Mouse (Mus musculus) liver, embryonic 16.5 days (tissue): ENCODE data around the gene Gnpat. TPM values are rescaled to one million over a fixed set of nuclear protein-coding genes. Genes with fewer than 3 reads are reported as not detected.

Experiments used
- ATAC-seq: fragments of 200-750 bp; cut with Nextera tagmentation; 2 replicates; pipeline ENCODE4 v1.8.0; 2017; ENCODE audit warnings: low read depth, mild to moderate bottlenecking, moderate number of reproducible peaks, moderate library complexity
- H3K27ac ChIP-seq: fragments of 300-500 bp; sonication (generic); 2 replicates; pipeline ENCODE4 v1.5.1; 2014; ENCODE audit warnings: mild to moderate bottlenecking, low read length
- H3K27me3 ChIP-seq: fragments of 300-500 bp; sonication (generic); 2 replicates; pipeline ENCODE4 v1.6.1; 2014; ENCODE audit warnings: low read depth, low read length, mixed read lengths; ENCODE audit not compliant: control insufficient read depth, insufficient read depth
- H3K36me3 ChIP-seq: fragments of 300-500 bp; sonication (generic); 2 replicates; pipeline ENCODE4 v1.6.1; 2014; ENCODE audit warnings: mild to moderate bottlenecking; ENCODE audit not compliant: control insufficient read depth, insufficient read depth
- H3K4me1 ChIP-seq: fragments of 300-500 bp; sonication (generic); 2 replicates; pipeline ENCODE4 v1.6.1; 2014; ENCODE audit warnings: low read depth, low read length, mixed read lengths; ENCODE audit not compliant: control insufficient read depth
- H3K4me2 ChIP-seq: fragments of 300-500 bp; sonication (generic); 2 replicates; pipeline ENCODE4 v1.6.1; 2014; ENCODE audit warnings: low read depth, low read length, mixed read lengths
- H3K4me3 ChIP-seq: fragments of 300-500 bp; sonication (generic); 2 replicates; pipeline ENCODE4 v1.5.1; 2014; ENCODE audit warnings: low read depth, mild to moderate bottlenecking, low read length
- H3K9ac ChIP-seq: fragments of 300-500 bp; sonication (generic); 2 replicates; pipeline ENCODE4 v1.6.1; 2014; ENCODE audit warnings: low read depth, low read length
- H3K9me3 ChIP-seq: fragments of 300-500 bp; sonication (generic); replicated peaks from 2 replicates; pipeline ENCODE4 v1.6.1; 2016; ENCODE audit warnings: low read length; ENCODE audit not compliant: control insufficient read depth
- WGBS: fragments of 180-500 bp; shearing (Covaris S2); extraction: QIAGEN DNeasy Blood & Tissue Kit; methylation state at CpG from one replicate; pipeline ENCODE4 v1.1.7; 2014; ENCODE audit not compliant: insufficient replicate concordance; 5-methylcytosine and 5-hydroxymethylcytosine counted together
- polyA plus RNA-seq: library from polyadenylated mRNA; unstranded; fragments of >200 nt; fragmentation: Nextera tagmentation; extraction: Ambion mirVana; gene quantifications from 2 replicates; pipeline ENCODE4 v1.2.1, GENCODE M21; 2015

Gene Gnpat
- polyA plus RNA-seq, 1 experiment from 2014 or later = 34.8 TPM

DNA sequence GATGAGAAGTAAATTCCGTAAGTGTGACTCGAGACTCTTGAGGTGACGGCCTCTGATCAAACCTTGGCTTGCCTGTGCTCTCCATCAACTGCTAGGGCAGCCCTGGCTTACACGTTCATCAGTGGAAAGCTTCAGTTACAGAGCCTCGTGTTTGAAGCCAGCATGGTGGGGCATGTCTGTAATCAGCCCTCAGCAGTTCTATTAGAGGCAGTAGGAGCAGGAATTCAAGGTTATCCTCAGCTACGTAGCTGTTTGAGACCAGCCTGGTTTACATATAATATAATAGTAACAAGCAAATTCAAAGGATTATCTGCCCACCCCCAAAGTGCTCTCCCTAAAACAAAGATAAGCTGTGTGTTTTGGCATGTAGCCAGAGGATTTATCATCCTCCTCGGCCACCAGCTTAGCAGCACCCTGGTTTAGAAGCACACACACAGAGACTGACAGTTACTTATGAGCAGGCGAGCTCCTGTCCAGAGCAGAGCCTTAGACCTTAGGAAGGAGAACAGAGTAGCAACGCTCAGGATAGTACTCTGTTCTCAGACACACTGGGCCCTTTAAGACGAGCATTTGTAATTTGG, 16.2 kb downstream of the Gnpat start:
- no peak overlapping the region for H3K27ac ChIP-seq
- WGBS = 46% methylated on average over 10 of the region's 10 CpGs

DNA sequence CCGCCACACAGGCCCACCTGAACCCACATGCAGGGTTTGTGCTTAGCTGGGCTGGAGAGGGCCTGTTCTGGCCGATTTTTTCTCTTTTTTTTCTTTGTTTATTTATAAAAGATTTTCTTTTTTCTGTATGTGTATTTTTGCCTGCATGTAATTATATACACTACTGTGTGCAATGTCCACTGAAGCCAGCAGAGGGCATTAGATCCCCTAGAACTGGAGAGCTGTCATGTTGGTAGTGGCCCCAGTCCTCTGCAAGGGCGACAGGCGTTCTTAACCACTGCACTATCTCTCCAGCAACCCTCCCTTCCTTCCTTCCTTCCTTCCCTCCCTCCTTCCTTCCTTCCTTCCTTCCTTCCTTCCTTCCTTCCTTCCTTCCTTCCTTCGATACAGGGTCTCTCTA, 25.6 kb downstream of the Gnpat start:
- H3K27ac ChIP-seq = no peak overlapping the region
- ATAC-seq = no peak
- H3K4me1 ChIP-seq = no peaks in the 10 kb centered on the region; the same call in 1 of the 2 replicates
- 87% methylated on average over 5 of the region's 5 CpGs for WGBS
- H3K27me3 ChIP-seq = no peaks in the 10 kb centered on the region
- no peak overlapping the region for H3K4me2 ChIP-seq
- no peak overlapping the region for H3K9ac ChIP-seq
- H3K36me3 ChIP-seq = peaks cover 45% of the 10 kb centered on the region
- 0 out of 2 replicates have a peak, but pooled peaks cover 4% of the 10 kb centered on the region for H3K9me3 ChIP-seq
- H3K4me3 ChIP-seq = no peak overlapping the region

More for the DNA sequence above, 16.2 kb downstream of the Gnpat start:
- Histone ChIP-seq H3K36me3 (peaks cover 53% of the 10 kb centered on the region), H3K9ac (no peak overlapping the region), H3K4me1 (peaks cover 10% of the 10 kb centered on the region; the same call in 1 of the 2 replicates), H3K27me3 (no peaks in the 10 kb centered on the region), H3K9me3 (no peaks in the 10 kb centered on the region), H3K4me3 (no peak overlapping the region), H3K4me2 (no peak overlapping the region)
- peak; percentile 75 for ATAC-seq

GRCm38 (mm10) chr8:124892596-124892995, 29.8 kb downstream of the Gnpat start:
- Histone ChIP-seq H3K4me2 (no peak overlapping the region), H3K9me3 (0 out of 2 replicates have a peak, but pooled peaks cover 4% of the 10 kb centered on the region), H3K9ac (no peak overlapping the region), H3K36me3 (peaks cover 31% of the 10 kb centered on the region), H3K27ac (no peak overlapping the region), H3K4me3 (no peak overlapping the region), H3K27me3 (no peaks in the 10 kb centered on the region), H3K4me1 (peaks cover 16% of the 10 kb centered on the region)
- no peak for ATAC-seq
- 68% methylated on average over 3 of the region's 3 CpGs for WGBS

DNA sequence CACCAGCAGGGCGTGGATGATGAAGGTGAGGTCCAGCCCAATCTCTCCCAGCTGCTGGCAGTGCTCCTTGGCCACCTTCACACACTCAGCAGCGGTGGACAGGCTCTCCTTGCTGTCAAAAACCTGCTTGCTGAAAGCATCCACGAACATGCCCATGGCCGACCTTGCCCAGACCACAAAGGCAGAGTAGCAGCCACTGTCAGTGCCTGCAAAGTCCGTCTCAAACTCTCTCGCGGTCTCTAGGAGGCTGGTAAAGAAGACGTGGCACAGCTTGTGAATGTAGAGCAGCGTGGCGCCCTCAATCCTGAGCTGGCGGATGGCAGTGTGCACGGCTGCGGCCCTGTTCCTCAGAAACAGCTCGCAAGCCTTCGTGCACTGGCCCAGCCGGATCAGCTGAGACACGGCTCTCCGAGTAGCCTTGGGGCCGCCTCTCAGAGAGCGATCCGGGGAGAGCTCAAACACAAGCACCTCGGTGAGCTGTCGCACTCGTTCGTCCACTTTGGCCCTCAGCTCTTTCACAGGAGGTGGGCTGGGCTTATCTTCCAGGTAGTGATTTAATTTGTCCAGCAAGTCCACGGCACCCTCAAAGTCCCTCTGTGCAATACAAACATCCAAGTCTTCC, 33.3 kb downstream of the Gnpat start:
- Histone ChIP-seq H3K9me3 (no peaks in the 10 kb centered on the region), H3K4me2 (peak overlapping the region; percentile 99), H3K27ac (no peak overlapping the region), H3K4me3 (peak overlapping the region; percentile 99), H3K36me3 (peaks cover 20% of the 10 kb centered on the region), H3K27me3 (no peaks in the 10 kb centered on the region), H3K4me1 (peaks cover 23% of the 10 kb centered on the region), H3K9ac (peak overlapping the region; percentile 89)
- WGBS = 83% methylated on average over 26 of the region's 26 CpGs
- ATAC-seq = no peak

GRCm38 (mm10) chr8:124896632-124897385, 34.0 kb downstream of the Gnpat start:
- Histone ChIP-seq H3K9me3 (no peaks in the 10 kb centered on the region), H3K36me3 (peaks cover 21% of the 10 kb centered on the region), H3K27ac (peak overlapping the region; percentile 91), H3K27me3 (no peaks in the 10 kb centered on the region), H3K4me2 (peak overlapping the region; percentile 99), H3K9ac (peak overlapping the region; percentile 89), H3K4me3 (peak overlapping the region; percentile 99), H3K4me1 (peaks cover 23% of the 10 kb centered on the region)
- peak; percentile 35 for ATAC-seq
- 1% methylated on average over 60 of the region's 60 CpGs for WGBS

GRCm38 (mm10) chr8:124897386-124898250, 34.8 kb downstream of the Gnpat start, which contains the start of the genes Exoc8 and Sprtn:
Exoc8 (minus strand) TSS chr8:124897705.
Sprtn (plus strand) TSS chr8:124897886.
- Histone ChIP-seq H3K9me3 (no peaks in the 10 kb centered on the region), H3K4me3 (peak within 1 kb of the TSS; percentile 99), H3K27me3 (no peaks in the 10 kb centered on the region), H3K36me3 (peaks cover 29% of the 10 kb centered on the region), H3K4me1 (peaks cover 23% of the 10 kb centered on the region), H3K4me2 (peak within 1 kb of the TSS; percentile 99), H3K9ac (peak within 1 kb of the TSS; percentile 95), H3K27ac (peak within 1 kb of the TSS; percentile 91)
- under 1% methylated on average over 114 of the region's 114 CpGs for WGBS
- peak; percentile 95 for ATAC-seq

GRCm38 (mm10) chr8:124898251-124898905, 35.5 kb downstream of the Gnpat start:
- Histone ChIP-seq H3K27me3 (no peaks in the 10 kb centered on the region), H3K4me3 (peak overlapping the region; percentile 99), H3K27ac (peak overlapping the region; percentile 82), H3K9ac (peak overlapping the region; percentile 95), H3K9me3 (no peaks in the 10 kb centered on the region), H3K4me2 (peak overlapping the region; percentile 88), H3K36me3 (peaks cover 37% of the 10 kb centered on the region), H3K4me1 (peaks cover 23% of the 10 kb centered on the region)
- 0 out of 2 replicates have a peak, but pooled peaks have one; percentile 3 for ATAC-seq
- WGBS = 3% methylated on average over 31 of the region's 31 CpGs

- peak; percentile 31; the same call in 1 of the 2 replicates for ATAC-seq
- Histone ChIP-seq H3K4me3 (no peak overlapping the region), H3K36me3 (peaks cover 39% of the 10 kb centered on the region)
These were observed 40.4 kb downstream of the Gnpat start for GRCm38 (mm10) chr8:124903198-124903597.

More at GRCm38 (mm10) chr8:124903198-124903597, 40.4 kb downstream of the Gnpat start:
- 83% methylated on average over 15 of the region's 15 CpGs for WGBS
- no peaks in the 10 kb centered on the region for H3K27me3 ChIP-seq
- no peak overlapping the region for H3K27ac ChIP-seq
- H3K4me2 ChIP-seq = no peak overlapping the region
- H3K9me3 ChIP-seq = no peaks in the 10 kb centered on the region
- H3K9ac ChIP-seq = no peak overlapping the region
- peaks cover 7% of the 10 kb centered on the region for H3K4me1 ChIP-seq
